Mouse (Mus musculus): ENCODE measurements around the gene Lhx9. TPM values are rescaled to one million over a fixed set of nuclear protein-coding genes. Genes with fewer than 3 reads are reported as not detected.

Lhx9 gene
- total RNA-seq, 2 experiments from 2014 or later = 11.1 to 14.9 TPM

DNA sequence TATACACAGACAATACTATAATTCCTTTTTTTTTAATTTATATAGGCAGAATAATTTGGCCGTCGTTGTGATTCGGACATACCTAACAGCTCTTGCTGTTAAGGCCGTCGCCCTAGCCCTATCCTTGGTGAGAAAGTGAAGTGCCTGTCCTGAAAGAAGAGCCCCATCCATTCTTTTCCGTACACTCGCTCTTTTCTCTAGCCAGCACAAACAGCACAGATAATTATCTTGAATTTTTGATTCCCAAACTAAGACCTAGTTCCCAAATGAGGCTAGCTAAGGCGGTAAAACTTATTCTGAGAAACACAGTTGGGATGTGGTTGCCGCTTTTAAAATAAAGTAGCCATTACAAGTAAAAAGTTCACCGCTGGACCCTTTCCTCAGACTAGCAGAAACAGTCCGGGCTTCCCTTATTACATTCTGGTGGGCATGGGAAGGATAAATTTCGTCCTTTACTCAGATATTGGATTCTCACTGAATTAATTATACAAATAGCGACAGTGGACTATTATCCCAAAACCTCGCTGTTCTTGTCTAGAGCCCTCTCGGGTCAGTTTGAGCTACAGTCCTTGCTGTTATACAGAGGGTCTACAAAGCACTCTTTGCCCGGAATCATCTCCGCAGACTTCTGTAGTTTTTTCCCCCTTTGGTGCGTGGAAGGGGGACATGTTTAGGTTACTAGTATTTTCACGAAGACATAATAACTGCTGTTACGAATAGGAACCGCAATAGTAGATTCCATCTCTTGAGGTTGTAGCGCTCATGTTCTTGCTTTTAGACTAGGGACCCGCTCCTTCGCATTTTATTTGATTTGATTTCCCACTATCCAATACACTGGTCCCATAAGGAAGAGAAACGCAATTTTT is 7.7 kb downstream of the Lhx9 start:
- no peak for DNase-seq (ENCODE audit: extremely low spot score in 1 of 2, low spot score in 1 of 2)

DNA sequence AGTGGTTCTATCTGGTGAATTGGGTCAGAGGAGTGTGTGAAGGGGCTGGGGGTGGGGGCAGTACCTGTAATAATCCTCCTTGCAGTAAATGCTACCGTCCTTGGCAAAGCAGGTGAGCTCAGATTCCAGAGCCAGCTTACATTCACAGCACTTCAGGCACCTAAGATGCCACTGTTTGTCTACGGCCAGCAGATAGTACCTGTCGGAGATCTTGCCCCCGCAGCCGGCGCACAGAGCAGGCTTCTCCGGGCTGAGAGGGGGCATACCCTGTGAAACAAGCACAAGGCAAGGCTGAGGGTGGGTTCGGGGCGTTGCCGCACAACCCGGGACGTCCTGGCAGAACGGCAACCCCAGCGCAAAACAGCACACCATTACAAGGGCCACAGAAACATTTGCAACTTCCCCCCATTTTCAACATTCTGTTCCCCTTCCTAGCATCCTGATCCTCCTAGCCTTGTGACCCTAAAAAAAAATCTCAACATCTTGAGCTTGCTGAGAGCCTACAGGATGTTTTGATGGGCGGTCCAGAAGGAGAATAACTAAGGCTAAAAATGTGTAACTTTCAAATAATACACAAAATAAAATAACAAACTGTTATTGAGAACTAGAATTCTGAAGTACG is 8.5 kb downstream of the Lhx9 start:
- DNase-seq (ENCODE audit: extremely low spot score in 1 of 2, low spot score in 1 of 2) = no peak

DNA sequence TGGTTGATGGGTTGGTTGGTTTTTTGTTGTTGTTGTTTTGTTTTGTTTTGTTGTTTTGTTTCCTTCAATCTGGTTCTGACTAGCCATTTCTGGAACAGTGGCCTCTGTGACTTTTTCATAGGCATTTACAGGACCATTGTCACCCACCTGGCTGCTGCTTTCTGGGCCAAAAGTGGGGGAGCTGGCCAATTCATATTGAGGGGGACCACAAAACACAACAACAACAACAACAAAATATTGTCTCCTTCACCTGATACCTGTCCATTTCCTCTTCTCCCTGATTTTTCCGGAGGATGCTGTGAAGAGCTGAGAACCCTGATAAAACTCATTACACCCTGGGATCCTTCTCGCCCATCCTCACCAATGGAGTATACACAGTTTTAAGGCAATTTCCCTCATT is 9.1 kb downstream of the Lhx9 start:
- DNase-seq (ENCODE audit: extremely low spot score in 1 of 2, low spot score in 1 of 2) = no peak

DNA sequence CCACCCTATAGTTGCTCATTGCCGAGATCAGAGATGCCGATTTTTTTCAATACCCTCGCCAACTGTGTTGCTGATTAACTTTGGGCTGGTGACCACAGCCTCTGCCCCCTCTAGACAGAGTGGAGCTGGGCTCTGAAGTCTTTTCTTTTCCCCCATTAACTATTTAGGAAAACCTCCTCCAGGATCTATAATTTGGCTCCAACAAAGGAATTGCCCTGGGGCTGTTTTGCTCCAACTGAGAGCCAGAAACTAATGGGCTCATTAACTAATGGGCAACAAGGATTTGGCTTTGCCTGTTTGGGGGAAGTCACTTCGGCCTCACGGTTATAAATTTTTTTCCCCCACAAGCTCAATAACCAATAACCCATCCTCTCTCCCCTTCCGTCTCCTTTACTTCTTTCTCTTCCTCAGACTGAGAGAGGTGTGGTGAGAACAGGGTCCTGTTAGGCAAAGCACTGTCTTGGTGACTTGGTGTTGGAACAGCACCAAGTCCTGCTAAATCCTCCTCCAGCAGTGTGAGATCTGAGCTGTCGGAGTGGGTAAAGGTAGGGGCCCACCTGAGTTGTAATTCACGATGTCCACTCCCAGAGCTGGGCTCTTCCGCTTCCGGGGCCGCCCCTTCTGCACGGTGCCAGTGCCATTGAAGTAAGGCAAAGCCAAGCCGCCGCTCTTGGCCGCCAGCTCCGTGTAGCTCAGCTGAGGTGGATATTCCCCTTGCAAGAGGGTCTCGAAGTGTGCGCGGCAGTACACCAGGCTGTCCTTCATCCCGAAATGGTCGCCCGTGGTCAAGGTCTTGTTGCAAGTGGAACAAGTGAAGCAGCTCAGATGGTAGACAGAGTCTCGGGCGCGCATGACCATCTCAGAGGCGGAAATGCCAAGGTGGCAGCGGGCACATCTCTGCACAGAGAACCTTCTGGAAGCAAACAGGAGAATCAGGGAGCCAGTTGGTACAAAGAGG is 10.3 kb downstream of the Lhx9 start:
- DNase-seq (ENCODE audit: extremely low spot score in 1 of 2, low spot score in 1 of 2) = no peak

DNA sequence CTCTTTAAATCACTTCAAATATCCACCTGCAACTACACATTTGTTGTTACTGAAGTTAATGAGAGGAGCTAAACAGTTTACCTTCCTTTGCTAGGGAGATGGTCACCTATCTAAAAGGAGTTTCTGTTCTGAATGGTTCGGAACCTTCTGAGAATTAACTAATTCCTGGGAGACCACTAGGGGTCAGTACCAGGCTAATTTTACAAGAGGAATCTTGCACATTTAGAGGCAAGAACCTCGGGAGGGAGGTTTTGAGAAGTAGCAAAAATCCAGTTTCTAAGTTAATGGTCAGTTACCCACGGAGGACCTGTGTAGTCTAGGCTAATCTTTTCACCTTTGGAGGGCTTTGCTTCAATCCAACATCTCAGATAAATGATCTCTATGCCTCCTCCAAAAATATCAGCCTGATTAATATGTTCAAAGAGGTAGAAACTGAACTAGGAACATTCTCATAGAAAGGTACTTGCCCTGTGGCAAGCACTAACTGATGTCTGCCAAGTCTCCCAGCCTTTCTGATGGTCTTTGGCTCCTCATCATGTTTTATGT is 12.9 kb downstream of the Lhx9 start:
- DNase-seq (ENCODE audit: extremely low spot score in 1 of 2, low spot score in 1 of 2) = no peak

DNA sequence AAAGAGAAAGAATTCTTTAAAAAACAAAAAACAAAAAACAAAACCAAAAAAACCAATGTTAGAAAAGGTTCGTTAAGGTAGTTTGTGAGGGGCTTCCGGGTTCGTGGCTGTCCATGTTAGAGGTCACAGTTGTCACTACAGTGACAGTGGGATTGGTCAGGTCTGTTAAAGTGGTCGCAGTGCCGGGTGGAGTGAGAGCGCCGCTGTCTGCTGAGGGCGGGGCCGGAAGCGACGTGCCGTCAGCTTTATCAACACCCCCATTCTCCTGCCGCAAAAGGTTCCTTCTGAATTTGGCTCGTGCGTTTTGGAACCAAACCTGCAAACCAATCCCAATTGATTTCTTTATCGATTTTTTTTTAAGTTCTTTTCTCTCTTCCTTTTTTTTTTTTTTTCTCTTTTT is 17.1 kb downstream of the Lhx9 start:
- no peak for DNase-seq (ENCODE audit: extremely low spot score in 1 of 2, low spot score in 1 of 2)

DNA sequence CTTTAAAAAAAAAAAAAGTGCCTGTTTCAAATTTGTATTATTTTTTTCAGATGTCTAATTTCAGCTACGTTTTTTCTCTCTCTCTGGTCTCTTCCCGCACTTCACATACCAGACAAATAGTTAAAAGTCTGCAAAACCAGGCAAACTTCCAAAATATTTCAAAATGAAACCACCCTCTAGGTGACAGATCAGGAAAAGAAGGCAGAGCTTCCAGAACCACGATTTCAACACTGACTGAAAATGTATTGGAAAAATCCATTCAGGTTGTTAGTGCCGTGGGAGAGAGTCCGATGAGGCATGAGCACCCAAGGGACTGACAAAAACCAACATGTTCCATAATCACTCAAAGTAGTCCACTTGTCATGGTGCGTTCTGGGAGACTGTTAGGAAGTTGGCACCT is 21.5 kb downstream of the Lhx9 start:
- no peak for DNase-seq (ENCODE audit: extremely low spot score in 1 of 2, low spot score in 1 of 2)

DNA sequence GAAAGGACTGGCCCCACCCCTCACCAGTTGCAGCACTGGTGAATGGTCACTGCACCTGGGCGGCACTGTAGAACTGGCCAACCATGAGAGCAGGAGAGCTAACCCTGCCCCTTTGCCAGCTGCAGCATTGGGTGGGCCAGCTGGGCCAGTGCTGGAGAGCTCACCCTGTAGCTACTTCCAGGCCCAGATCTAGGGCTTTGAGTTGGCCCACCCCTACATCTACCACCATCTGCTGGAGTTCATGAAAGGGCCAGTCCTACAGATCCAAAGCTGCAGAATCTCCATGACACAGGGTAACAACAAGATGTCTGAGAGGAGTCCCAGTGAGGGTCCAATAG is 25.4 kb downstream of the Lhx9 start:
- no peak for DNase-seq (ENCODE audit: extremely low spot score in 1 of 2, low spot score in 1 of 2)

DNA sequence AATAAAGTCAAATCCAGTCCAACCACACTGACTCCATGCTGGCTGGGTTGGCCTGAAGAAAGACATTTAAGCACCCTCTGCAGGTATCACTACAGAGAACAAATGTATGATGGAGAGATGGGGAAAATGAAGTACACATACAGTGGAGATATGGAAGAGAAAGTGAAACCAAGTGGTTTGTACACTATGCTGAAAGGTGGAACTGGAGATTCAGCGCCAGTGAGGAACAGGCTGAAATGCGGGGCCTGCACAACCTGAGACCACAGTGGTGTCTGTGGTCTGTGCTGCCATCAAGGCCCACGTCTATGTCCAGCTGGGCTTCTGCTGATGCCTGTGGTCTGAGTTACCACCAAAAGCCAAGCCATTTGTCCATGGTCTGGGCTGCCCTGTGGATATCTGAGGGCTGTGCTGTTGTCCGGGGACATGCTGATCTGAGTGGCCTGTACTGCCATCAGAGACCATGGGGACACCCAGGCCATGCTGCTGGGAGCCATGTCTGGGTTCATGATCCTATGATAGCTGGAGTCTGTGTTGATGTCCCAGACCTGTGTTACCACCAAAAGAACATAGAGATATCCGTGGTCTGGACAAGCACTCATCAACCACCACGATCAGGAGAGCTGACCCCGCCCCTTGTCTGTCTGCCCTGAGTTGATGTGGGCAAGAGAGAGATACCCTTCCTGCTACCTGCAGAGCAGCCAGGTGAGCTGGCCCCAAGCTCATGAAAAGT is 26.0 kb downstream of the Lhx9 start:
- DNase-seq (ENCODE audit: extremely low spot score in 1 of 2, low spot score in 1 of 2) = no peak

DNA sequence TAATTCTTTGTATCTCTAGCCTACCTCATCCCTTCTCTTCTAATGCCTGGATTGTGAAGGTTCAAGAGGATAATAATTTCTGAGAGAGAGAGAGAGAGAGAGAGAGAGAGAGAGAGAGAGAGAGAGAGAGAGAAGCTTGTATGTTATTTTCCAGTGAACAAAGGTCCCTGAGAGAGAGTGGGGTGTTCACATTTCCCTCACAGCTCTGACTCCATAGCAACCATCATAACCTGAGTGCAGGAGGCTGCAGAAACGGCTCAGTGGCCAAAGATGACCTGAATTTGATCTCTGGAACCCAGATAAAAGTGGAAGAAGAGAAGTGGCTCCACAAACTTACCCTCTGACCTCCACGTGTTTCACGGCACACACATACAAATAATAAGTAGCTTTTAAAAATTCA is 46.6 kb downstream of the Lhx9 start:
- DNase-seq (ENCODE audit: extremely low spot score in 1 of 2, low spot score in 1 of 2) = no peak

DNA sequence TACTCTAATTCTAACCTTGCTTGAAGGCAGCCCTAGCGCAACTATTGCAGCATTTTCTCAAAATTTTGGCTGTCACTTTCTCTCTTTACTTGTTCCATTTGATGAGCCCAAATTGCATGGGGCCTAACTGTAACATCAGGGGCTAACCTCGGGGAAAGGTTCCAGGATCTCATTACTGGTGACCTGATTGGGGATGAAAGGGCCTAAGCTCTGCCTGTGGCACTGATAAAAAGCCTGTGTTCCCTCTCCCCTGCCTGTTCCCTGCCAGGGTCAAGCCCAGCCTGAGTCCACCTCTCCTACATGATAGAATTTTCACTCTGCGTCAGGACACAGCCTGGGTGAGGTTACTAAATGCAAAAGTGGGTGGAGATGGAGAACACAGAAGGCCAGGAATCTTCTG is 47.1 kb downstream of the Lhx9 start:
- DNase-seq (ENCODE audit: extremely low spot score in 1 of 2, low spot score in 1 of 2) = no peak

DNA sequence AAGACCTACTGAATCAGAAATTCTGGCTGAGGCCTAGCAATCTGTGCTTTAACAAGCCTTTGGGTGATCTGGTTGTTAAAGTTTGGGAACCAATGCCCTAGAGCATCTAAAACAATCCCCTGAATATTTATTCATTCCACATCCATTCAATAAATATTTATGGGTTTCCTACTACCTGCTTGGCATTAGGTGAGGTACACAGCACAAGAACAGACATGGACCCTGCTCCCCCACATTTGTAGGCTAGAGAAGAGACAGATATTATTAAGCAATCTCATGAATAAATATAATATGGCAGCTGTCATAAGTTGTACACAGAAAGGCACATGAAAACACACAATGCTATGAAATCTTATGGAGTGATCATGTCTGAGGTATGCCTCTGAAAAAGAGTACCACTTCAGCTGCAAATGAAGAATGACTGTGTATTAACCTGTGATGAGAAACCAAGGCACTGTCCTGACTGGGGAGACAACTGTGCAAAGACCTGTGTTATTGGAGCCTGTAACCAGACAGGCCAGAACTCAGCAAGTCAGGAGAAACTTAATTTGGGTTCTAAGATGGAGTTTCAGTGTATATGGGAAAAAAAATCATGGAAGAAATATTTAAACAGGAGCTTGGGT is 48.6 kb downstream of the Lhx9 start:
- no peak for DNase-seq (ENCODE audit: extremely low spot score in 1 of 2, low spot score in 1 of 2)

DNA sequence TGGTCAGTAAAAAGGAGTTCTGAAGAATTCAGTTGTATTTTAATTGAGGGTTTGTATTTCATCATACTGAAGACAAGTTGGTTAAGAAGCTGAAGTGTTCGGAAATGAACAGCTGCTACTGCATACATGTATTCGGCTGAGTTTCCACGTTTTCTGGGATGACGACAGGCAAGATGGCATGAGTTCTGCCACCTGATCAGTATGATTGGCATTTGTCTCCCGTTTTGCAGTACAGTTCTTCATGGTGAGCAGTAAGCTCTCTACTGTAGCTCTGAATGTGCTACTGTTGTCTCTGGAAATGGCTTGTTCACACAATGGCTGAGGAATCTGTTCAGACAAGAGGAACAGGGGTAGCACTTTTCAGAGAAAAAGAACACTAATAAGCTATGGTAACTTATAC is 50.3 kb downstream of the Lhx9 start:
- DNase-seq (ENCODE audit: extremely low spot score in 1 of 2, low spot score in 1 of 2) = no peak

DNA sequence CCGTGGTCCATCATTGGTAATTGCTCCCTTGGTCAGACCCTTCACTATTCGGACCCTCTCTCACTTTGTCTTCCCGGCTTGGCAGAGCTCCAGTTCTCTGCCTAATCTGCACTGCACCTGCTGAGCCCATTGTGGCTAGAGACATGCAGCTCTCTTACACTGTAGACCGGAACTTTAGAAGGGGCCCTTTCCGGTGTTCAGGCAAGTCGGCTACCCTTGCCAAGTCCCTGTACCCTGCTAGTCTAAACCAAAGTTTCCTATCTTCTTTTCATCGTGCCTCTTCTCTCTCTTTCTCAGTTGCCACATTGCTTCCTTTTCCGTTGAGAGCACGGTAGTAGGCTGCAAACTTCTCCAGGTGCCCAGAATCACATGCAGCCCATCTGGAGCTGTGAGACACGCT is 62.5 kb downstream of the Lhx9 start:
- no peak for DNase-seq (ENCODE audit: extremely low spot score in 1 of 2, low spot score in 1 of 2)

DNA sequence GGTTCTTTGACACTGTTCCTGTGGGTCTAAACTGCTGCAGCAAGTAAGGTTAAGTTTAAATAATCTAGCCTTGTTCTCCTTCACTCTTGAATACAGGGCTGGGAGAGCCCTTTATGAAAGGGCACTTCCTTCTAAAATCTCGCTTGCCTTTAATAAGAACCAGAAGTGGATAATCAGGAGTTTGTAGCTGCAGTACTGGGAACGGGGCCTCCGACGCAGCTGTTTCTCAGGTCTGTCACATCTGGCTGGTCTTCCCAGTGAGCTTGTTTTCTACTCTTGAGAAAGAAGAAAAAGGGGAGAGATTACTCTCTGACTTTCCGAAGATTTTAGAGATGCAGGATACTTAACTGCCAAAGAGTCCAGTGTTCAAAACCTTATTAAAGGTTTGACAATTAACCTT is 64.4 kb downstream of the Lhx9 start:
- DNase-seq (ENCODE audit: extremely low spot score in 1 of 2, low spot score in 1 of 2) = no peak

Other genes starting within 250 kb of the Lhx9 start
- gene Nek7, start 228.4 kb downstream of the Lhx9 start, total RNA-seq (2021) = 10 to 100 TPM; 30.9 to 32.4 TPM
- 10 to 100 TPM; 23.9 to 24.7 TPM for gene 2310009B15Rik, start 8.3 kb upstream of the Lhx9 start, total RNA-seq (2021)
- gene Dennd1b, start 114.9 kb upstream of the Lhx9 start, total RNA-seq (2021) = 10 to 100 TPM; 36.6 to 37.8 TPM